In genomic region chr8:86184671-86185070, GRCm38 (mm10) we compare ENCODE assay signal across 10 mouse cellular contexts.
"Had no signal": no experiment of that assay in that cellular context is flagged by ENCODE, and none has a peak within 500 bp of the region (broad histone marks: within the 10 kb centered on the region; RNA-seq: fewer than 3 reads in every experiment).

No protein-coding gene starts in this region.

- ATAC-seq: midbrain, embryonic 16.5 days had no signal

- DNase-seq: lung, adult 18-20 months; lung, embryonic 14.5 days; lung, postnatal 10 days; lung, postnatal 4 days; midbrain, embryonic 14.5 days; right cerebral cortex, postnatal 25 days; thymus, adult 18-20 months; thymus, postnatal 14 days; thymus, postnatal 36 days had no signal
